Mouse (Mus musculus) limb, embryonic 14.5 days (tissue): ENCODE data around the gene Tspan1. TPM values are rescaled to one million over a fixed set of nuclear protein-coding genes. Genes with fewer than 3 reads are reported as not detected.

ENCODE experiments used
- ATAC-seq: fragments of 200-750 bp; cut with Nextera tagmentation; 2 replicates; pipeline ENCODE4 v1.8.0; 2017; ENCODE audit warnings: low read depth, moderate number of reproducible peaks, moderate TSS enrichment; ENCODE audit not compliant: low FRiP score
- DNase-seq: peaks from one replicate; pipeline ENCODE4 v3.0.0-alpha.2; 2015; ENCODE audit warnings: low spot score
- H3K27ac ChIP-seq: fragments of 300-500 bp; sonication (generic); replicated peaks from 2 replicates; pipeline ENCODE4 v1.5.1; 2014; ENCODE audit warnings: low read depth, mild to moderate bottlenecking, low read length, moderate library complexity, mixed read lengths
- H3K27me3 ChIP-seq: fragments of 300-500 bp; sonication (generic); 2 replicates; pipeline ENCODE4 v1.6.1; 2014; ENCODE audit warnings: low read length, mixed read lengths; ENCODE audit not compliant: control insufficient read depth, insufficient read depth
- H3K36me3 ChIP-seq: fragments of 300-500 bp; sonication (generic); 2 replicates; pipeline ENCODE4 v1.6.1; 2014; ENCODE audit warnings: mild to moderate bottlenecking, low read length, moderate library complexity, mixed read lengths; ENCODE audit not compliant: control insufficient read depth, insufficient read depth
- H3K4me1 ChIP-seq: fragments of 300-500 bp; sonication (generic); 2 replicates; pipeline ENCODE4 v1.6.1; 2014; ENCODE audit warnings: antibody characterized with exemption, low read length, mixed read lengths; ENCODE audit not compliant: control insufficient read depth, insufficient read depth
- H3K4me2 ChIP-seq: fragments of 300-500 bp; sonication (generic); replicated peaks from 2 replicates; pipeline ENCODE4 v1.6.1; 2014; ENCODE audit warnings: low read depth, mild to moderate bottlenecking, low read length, moderate library complexity; ENCODE audit not compliant: severe bottlenecking
- H3K4me3 ChIP-seq: fragments of 300-500 bp; sonication (generic); replicated peaks from 2 replicates; pipeline ENCODE4 v1.5.1; 2014; ENCODE audit warnings: low read length
- H3K9ac ChIP-seq: fragments of 300-500 bp; sonication (generic); 2 replicates; pipeline ENCODE4 v1.6.1; 2014; ENCODE audit warnings: mild to moderate bottlenecking, low read depth, low read length, moderate library complexity; ENCODE audit not compliant: severe bottlenecking
- H3K9me3 ChIP-seq: fragments of 300-500 bp; sonication (generic); 2 replicates; pipeline ENCODE4 v1.6.1; 2016; ENCODE audit warnings: low read length; ENCODE audit not compliant: control insufficient read depth
- POLR2A ChIP-seq: fragments of 200-500 bp; IDR thresholded peaks from 2 replicates; pipeline ENCODE4 v1.8.0; 2012; ENCODE audit warnings: inconsistent platforms, mild to moderate bottlenecking, moderate library complexity, borderline replicate concordance; ENCODE audit not compliant: insufficient read depth, insufficient read length; ENCODE audit errors: extremely low read depth
- WGBS: fragments of 180-500 bp; shearing (Covaris S2); extraction: QIAGEN DNeasy Blood & Tissue Kit; methylation state at CpG from one replicate; pipeline ENCODE4 v1.1.7; 2014; 5-methylcytosine and 5-hydroxymethylcytosine counted together
- polyA plus RNA-seq, 2 experiments: library from polyadenylated mRNA; depleted of rRNA in 1 of 2; stranded (reverse) in 1 of 2; unstranded in 1 of 2; fragments of >200 nt; fragmentation: Nextera tagmentation in 1 of 2; extraction: Ambion mirVana in 1 of 2; gene quantifications; 2 replicates each; pipeline versions ENCODE4 v1.2.1 to v1.2.3; 2012 to 2014

Tspan1 gene
- polyA plus RNA-seq, 2 experiments: not detected

GRCm38 (mm10) chr4:116164759-116165554 is 2.4 kb downstream of the Tspan1 start:
- no peak for TF ChIP-seq POLR2A
- WGBS: 82% methylated on average over 2 of the region's 2 CpGs
- no peak for ATAC-seq

DNA sequence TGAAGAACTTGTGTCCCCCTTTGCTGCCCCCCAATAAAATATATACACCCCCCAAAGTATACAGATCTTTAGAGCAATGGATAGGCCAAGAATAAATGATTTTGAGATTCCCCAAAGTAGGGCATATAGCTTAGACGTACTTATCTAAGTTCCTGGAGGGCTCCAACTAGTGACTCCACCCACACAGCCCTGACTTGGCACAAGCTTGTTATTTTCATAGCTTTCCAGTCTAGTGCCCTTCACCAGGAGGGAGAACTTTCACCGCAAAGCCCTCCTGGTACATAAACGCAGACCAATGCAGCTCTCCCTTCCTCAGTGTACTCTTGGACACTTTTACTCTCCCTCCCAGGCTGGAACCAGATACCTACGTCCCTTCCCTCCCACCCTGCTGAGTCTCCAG is 5.3 kb downstream of the Tspan1 start:
- Histone ChIP-seq H3K4me1 (peaks cover 7% of the 10 kb centered on the region; the same call in 1 of the 2 replicates), H3K4me2 (no peak overlapping the region), H3K9me3 (no peaks in the 10 kb centered on the region), H3K9ac (no peak overlapping the region), H3K36me3 (peaks cover 43% of the 10 kb centered on the region), H3K27me3 (no peaks in the 10 kb centered on the region), H3K27ac (no peak overlapping the region), H3K4me3 (no peak overlapping the region)
- ATAC-seq (no peak), DNase-seq (no peak)
- no peak for TF ChIP-seq POLR2A
- 83% methylated on average over 4 of the region's 4 CpGs for WGBS

More at GRCm38 (mm10) chr4:116164759-116165554, 2.4 kb downstream of the Tspan1 start:
- H3K27ac ChIP-seq: no peak overlapping the region; the same call in 1 of the 2 replicates
- peaks cover 7% of the 10 kb centered on the region; the same call in 1 of the 2 replicates for H3K4me1 ChIP-seq
- peaks cover 14% of the 10 kb centered on the region; the same call in 1 of the 2 replicates for H3K36me3 ChIP-seq
- H3K27me3 ChIP-seq: no peaks in the 10 kb centered on the region
- DNase-seq: no peak
- H3K9ac ChIP-seq: no peak overlapping the region
- no peak overlapping the region for H3K4me3 ChIP-seq
- no peaks in the 10 kb centered on the region for H3K9me3 ChIP-seq
- H3K4me2 ChIP-seq: no peak overlapping the region

DNA sequence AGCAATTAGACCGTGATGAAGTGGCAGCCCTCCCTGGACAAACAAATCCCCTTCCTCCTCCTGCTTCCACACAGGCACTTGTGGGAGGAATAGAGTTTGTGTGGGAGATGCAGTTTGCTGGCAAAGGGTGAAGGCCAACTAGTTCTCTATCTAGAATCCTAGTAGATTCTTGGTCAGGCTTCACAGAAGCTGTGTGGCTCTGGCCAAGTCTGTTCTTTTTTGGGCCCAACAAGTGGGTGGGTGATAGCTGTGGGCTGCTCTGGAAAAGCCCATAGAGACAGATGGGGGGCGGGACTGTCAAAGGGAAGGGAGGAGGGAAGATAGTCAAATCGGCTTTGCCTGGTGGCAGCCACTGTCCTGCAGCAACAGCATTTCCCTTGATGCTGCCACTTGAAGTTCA is 6.6 kb downstream of the Tspan1 start:
- H3K27ac ChIP-seq: no peak overlapping the region
- ATAC-seq (no peak), DNase-seq (no peak)
- H3K27me3 ChIP-seq: no peaks in the 10 kb centered on the region
- no peak overlapping the region for H3K4me2 ChIP-seq
- H3K36me3 ChIP-seq: peaks cover 56% of the 10 kb centered on the region
- 94% methylated on average over 3 of the region's 3 CpGs for WGBS
- 0 out of 2 replicates have a peak, but pooled peaks cover 1% of the 10 kb centered on the region for H3K4me1 ChIP-seq
- H3K4me3 ChIP-seq: no peak overlapping the region
- H3K9me3 ChIP-seq: no peaks in the 10 kb centered on the region
- no peak overlapping the region for H3K9ac ChIP-seq
- TF ChIP-seq POLR2A: no peak

DNA sequence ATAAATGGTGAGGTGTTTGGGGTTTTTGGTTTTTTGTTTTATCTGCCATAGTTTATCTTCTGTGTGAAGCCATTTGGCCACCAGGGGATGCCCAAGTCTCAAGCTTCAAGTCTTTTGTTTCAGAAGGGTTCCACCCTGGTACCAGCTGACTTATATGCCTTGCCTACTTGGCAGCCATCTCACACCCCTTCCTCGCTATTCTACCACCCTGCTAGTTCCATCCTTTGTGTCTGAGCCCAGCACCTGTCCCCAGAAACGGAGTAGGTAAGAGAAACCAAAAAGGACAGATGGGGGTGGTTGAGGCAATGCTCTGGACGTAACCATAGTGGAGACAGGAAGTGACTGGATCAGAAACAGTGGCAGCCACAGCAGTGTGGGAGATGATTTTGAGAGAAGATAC is 7.5 kb downstream of the Tspan1 start:
- Histone ChIP-seq H3K4me2 (no peak overlapping the region), H3K9me3 (no peaks in the 10 kb centered on the region), H3K4me3 (no peak overlapping the region), H3K27me3 (no peaks in the 10 kb centered on the region), H3K36me3 (peaks cover 65% of the 10 kb centered on the region), H3K4me1 (no peaks in the 10 kb centered on the region), H3K9ac (no peak overlapping the region), H3K27ac (no peak overlapping the region)
- ATAC-seq: no peak
- DNase-seq: no peak
- WGBS: 80% methylated on average over 3 of the region's 3 CpGs
- no peak for TF ChIP-seq POLR2A

- TF ChIP-seq POLR2A: no peak
Measured at GRCm38 (mm10) chr4:116157882-116158281, 9.5 kb downstream of the Tspan1 start.

More at GRCm38 (mm10) chr4:116157882-116158281, 9.5 kb downstream of the Tspan1 start:
- H3K4me1 ChIP-seq: no peaks in the 10 kb centered on the region
- WGBS: 85% methylated on average over 2 of the region's 2 CpGs
- H3K4me2 ChIP-seq: no peak overlapping the region
- no peak for ATAC-seq
- no peak overlapping the region for H3K27ac ChIP-seq
- H3K4me3 ChIP-seq: no peak overlapping the region
- H3K27me3 ChIP-seq: no peaks in the 10 kb centered on the region
- peaks cover 85% of the 10 kb centered on the region for H3K36me3 ChIP-seq
- H3K9me3 ChIP-seq: no peaks in the 10 kb centered on the region
- H3K9ac ChIP-seq: no peak overlapping the region
- no peak for DNase-seq
